Comparison of ENCODE assay signal across 7 mouse cellular contexts in genomic region chr1:74030901-74031360, GRCm38 (mm10).
A peak's percentile ranks its signal among the peaks of the same experiment; 100 is the strongest.
DNase-seq lines count a peak whose midpoint lies in the region; ATAC-seq lines count a peak whose summit lies in the region.

No protein-coding gene starts in this region.

- H3K4me2 ChIP-seq in embryonic facial prominence, embryonic 13.5 days: peak overlapping the region; percentile 7; the same call in 1 of the 2 replicates
- no peak overlapping the region for H3K4me2 ChIP-seq in midbrain, embryonic 12.5 days (replicated peaks)

- peak; percentile 66 for DNase-seq in adrenal gland, adult 8-10 months
- peak; percentile 82 to 84 for DNase-seq in heart, postnatal 14 days
- DNase-seq in kidney, postnatal 4 days: peak; percentile 86 to 91
- DNase-seq in thymus, postnatal 4 days: no peak
- no peak for DNase-seq in spleen, postnatal 10 days (ENCODE audit: low spot score in 2 of 2)

- H3K36me3 ChIP-seq in embryonic facial prominence, embryonic 13.5 days: no peaks in the 10 kb centered on the region
- no peaks in the 10 kb centered on the region for H3K36me3 ChIP-seq in midbrain, embryonic 12.5 days

- H3K27me3 ChIP-seq in embryonic facial prominence, embryonic 13.5 days: no peaks in the 10 kb centered on the region
- H3K27me3 ChIP-seq in midbrain, embryonic 12.5 days: peaks cover 7% of the 10 kb centered on the region

- H3K4me3 ChIP-seq in embryonic facial prominence, embryonic 13.5 days: no peak overlapping the region
- no peak overlapping the region for H3K4me3 ChIP-seq in midbrain, embryonic 12.5 days

- intact Hi-C loops in heart, postnatal 14 days (cut with DNase I): loop anchor here (5.0 kb wide), 1 partner anchor 34 kb away; no protein-coding TSS in a partner anchor

- H3K27ac ChIP-seq in embryonic facial prominence, embryonic 13.5 days: peak overlapping the region; percentile 78
- H3K27ac ChIP-seq in midbrain, embryonic 12.5 days (replicated peaks): 0 out of 2 replicates have a peak overlapping the region, but pooled peaks have one; percentile 2

- no peaks in the 10 kb centered on the region for H3K9me3 ChIP-seq in embryonic facial prominence, embryonic 13.5 days
- no peaks in the 10 kb centered on the region for H3K9me3 ChIP-seq in midbrain, embryonic 12.5 days

- 22% methylated on average over 3 of the region's 3 CpGs for WGBS in embryonic facial prominence, embryonic 13.5 days
- 24% methylated on average over 3 of the region's 3 CpGs for WGBS in midbrain, embryonic 12.5 days

- H3K4me1 ChIP-seq in embryonic facial prominence, embryonic 13.5 days: peaks cover 95% of the 10 kb centered on the region
- H3K4me1 ChIP-seq in midbrain, embryonic 12.5 days: peaks cover 22% of the 10 kb centered on the region

- H3K9ac ChIP-seq in embryonic facial prominence, embryonic 13.5 days: peak overlapping the region; percentile 52
- no peak overlapping the region for H3K9ac ChIP-seq in midbrain, embryonic 12.5 days (replicated peaks)

- ATAC-seq in embryonic facial prominence, embryonic 13.5 days (ENCODE audit: insufficient number of reproducible peaks, insufficient read depth, low FRiP score, low TSS enrichment, low read depth): no peak
- no peak for ATAC-seq in midbrain, embryonic 12.5 days (ENCODE audit: low FRiP score, low read depth)

Comparison
In these comparisons a context has a peak if more than half of its experiments do, and no peak if none do; other contexts are left out.
1. DNase-seq: peak in adrenal gland, adult 8-10 months (single experiment), heart, postnatal 14 days (2 of 2) and kidney, postnatal 4 days (2 of 2); none in thymus, postnatal 4 days (single experiment) and spleen, postnatal 10 days (0 of 2).